In the genomic region with DNA sequence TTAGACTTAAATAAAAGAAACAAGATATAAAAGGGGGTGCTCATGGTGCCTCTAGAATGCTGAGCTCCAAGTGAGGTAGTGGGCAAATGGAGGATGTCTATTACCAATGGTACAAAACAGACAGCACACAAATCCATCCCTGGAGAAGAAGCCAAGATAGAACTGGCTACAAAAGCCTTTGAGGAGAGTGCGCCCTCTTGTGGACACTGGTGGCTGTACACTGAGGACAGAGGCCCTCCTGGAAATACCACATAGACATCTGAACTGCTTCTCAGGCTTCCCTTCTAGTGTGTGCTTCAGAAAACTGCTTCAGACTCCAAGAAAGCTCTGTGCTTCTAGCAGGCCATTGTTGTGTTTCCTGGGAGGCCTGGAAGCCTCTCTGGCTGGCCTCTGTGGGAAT, we compare ENCODE assay signal across 9 mouse cellular contexts. TPM values are rescaled to one million over a fixed set of nuclear protein-coding genes. Genes with fewer than 3 reads are reported as not detected.
A peak's percentile ranks its signal among the peaks of the same experiment; 100 is the strongest.
DNase-seq lines count a peak whose midpoint lies in the region; ATAC-seq and TF ChIP-seq lines count a peak whose summit lies in the region.
"Had no signal": no experiment of that assay in that cellular context is flagged by ENCODE, and none has a peak within 500 bp of the region (broad histone marks: within the 10 kb centered on the region; RNA-seq: fewer than 3 reads in every experiment).

No protein-coding gene starts in this region.

- H3K27ac ChIP-seq in testis, adult 2 months (ENCODE audit: control insufficient read depth, insufficient read depth, low read depth, low read length): no peak overlapping the region

- TF ChIP-seq POLR2A in testis, adult 2 months (IDR thresholded peaks at IDR 0.05; ENCODE audit: control insufficient read depth, low read depth, low read length): no peak

- peak; percentile 62 to 88 for DNase-seq in heart, adult 18-20 months
- DNase-seq in heart, postnatal 25 days (ENCODE audit: low spot score): no peak
- peak; percentile 85 for DNase-seq in NIH3T3 (ENCODE audit: low read depth)
- DNase-seq in cerebellum, postnatal 10 days: peak; percentile 87 to 91
- DNase-seq in left cerebral cortex, adult 18-20 months (ENCODE audit: low spot score in 2 of 2): peak; percentile 64 to 83
- DNase-seq in monocyte, adult 2 months (ENCODE audit: low read depth in 1 of 2, low spot score in 2 of 2): peak; percentile 12 to 49

- peak; percentile 70; the same call in 1 of the 2 replicates for TF ChIP-seq CTCF in testis, adult 2 months (IDR thresholded peaks at IDR 0.05; ENCODE audit: control insufficient read depth, insufficient read depth, insufficient replicate concordance, low read depth, low read length)

- no peaks in the 10 kb centered on the region for H3K4me1 ChIP-seq in testis, adult 2 months (ENCODE audit: control insufficient read depth, insufficient read depth, low read length)

- intact Hi-C loops in heart, postnatal 25 days (cut with DNase I): no loop called here

- no peak overlapping the region for H3K4me3 ChIP-seq in testis, adult 2 months (ENCODE audit: control insufficient read depth, low read depth, low read length)
- H3K4me3 ChIP-seq: myocyte had no signal

- no peaks in the 10 kb centered on the region for H3K36me3 ChIP-seq in testis, adult 2 months (ENCODE audit: control insufficient read depth, insufficient read depth, low read length)

- peak; percentile 69 for ATAC-seq in granulocyte monocyte progenitor cell, adult 5-6 weeks (replicated peaks; ENCODE audit: poor library complexity, severe bottlenecking)

- no peaks in the 10 kb centered on the region for H3K27me3 ChIP-seq in testis, adult 2 months (ENCODE audit: control insufficient read depth, insufficient read depth, low read length)

RNA-seq across cellular contexts. Expression of a gene that starts 9.1 kb away (rescaled TPM):
- 10 to 100 TPM; 89.0 to 93.2 TPM for total RNA-seq in heart, adult 18-20 months (2021)
- 10 to 100 TPM; 54.1 to 60.7 TPM for total RNA-seq in heart, postnatal 25 days (2021)
- total RNA-seq in granulocyte monocyte progenitor cell, adult 5-6 weeks (2014; fragmentation: Nextera tagmentation): 0.84 and 2.5 TPM in 2 replicates
- total RNA-seq in granulocyte monocyte progenitor cell, adult 5-6 weeks (2017): 2.7 and 3.3 TPM in 2 replicates
- total RNA-seq in left cerebral cortex, adult 18-20 months (2021): 1 to 10 TPM; 6.0 to 6.2 TPM
- 3.3 and 3.9 TPM in 2 replicates for polyA plus RNA-seq in testis, adult 2 months (2012; rRNA removed)

RNA-seq across cellular contexts. Expression of a gene that starts 32.4 kb away (rescaled TPM):
- 10 to 100 TPM; 25.4 to 27.5 TPM for total RNA-seq in heart, adult 18-20 months (2021)
- 10 to 100 TPM; 18.6 to 21.7 TPM for total RNA-seq in heart, postnatal 25 days (2021)
- total RNA-seq in granulocyte monocyte progenitor cell, adult 5-6 weeks (2014; fragmentation: Nextera tagmentation): 1.7 and 2.7 TPM in 2 replicates
- 2.1 and 4.5 TPM in 2 replicates for total RNA-seq in granulocyte monocyte progenitor cell, adult 5-6 weeks (2017)
- total RNA-seq in left cerebral cortex, adult 18-20 months (2021): 1 to 10 TPM; 4.5 to 5.3 TPM
- 5.7 and 5.9 TPM in 2 replicates for polyA plus RNA-seq in testis, adult 2 months (2012; rRNA removed)

RNA-seq across cellular contexts. Expression of a gene that starts 32.5 kb away (rescaled TPM):
- total RNA-seq in heart, adult 18-20 months (2021): 10 to 100 TPM; 26.5 to 28.9 TPM
- total RNA-seq in heart, postnatal 25 days (2021): 10 to 100 TPM; 26.7 to 27.0 TPM
- 39.4 and 42.1 TPM in 2 replicates for total RNA-seq in granulocyte monocyte progenitor cell, adult 5-6 weeks (2014; fragmentation: Nextera tagmentation)
- 50.6 and 56.0 TPM in 2 replicates for total RNA-seq in granulocyte monocyte progenitor cell, adult 5-6 weeks (2017)
- 10 to 100 TPM; 65.2 to 67.6 TPM for total RNA-seq in left cerebral cortex, adult 18-20 months (2021)
- 116 and 128 TPM in 2 replicates for polyA plus RNA-seq in testis, adult 2 months (2012; rRNA removed)

RNA-seq across cellular contexts. Expression of a gene that starts 34.2 kb away (rescaled TPM):
- total RNA-seq in heart, adult 18-20 months (2021): 100 to 1,000 TPM; 347 to 417 TPM
- 100 to 1,000 TPM; 247 TPM for total RNA-seq in heart, postnatal 25 days (2021)
- total RNA-seq in granulocyte monocyte progenitor cell, adult 5-6 weeks (2014; fragmentation: Nextera tagmentation): 217 and 230 TPM in 2 replicates
- 277 and 283 TPM in 2 replicates for total RNA-seq in granulocyte monocyte progenitor cell, adult 5-6 weeks (2017)
- 100 to 1,000 TPM; 128 to 130 TPM for total RNA-seq in left cerebral cortex, adult 18-20 months (2021)
- 154 and 177 TPM in 2 replicates for polyA plus RNA-seq in testis, adult 2 months (2012; rRNA removed)

Comparison
In these comparisons a context has a peak if more than half of its experiments do, and no peak if none do; other contexts are left out.
1. RNA of a gene that starts 9.1 kb away (total RNA-seq): 89.0 to 93.2 TPM in heart, adult 18-20 months and 54.1 to 60.7 TPM in heart, postnatal 25 days; 6.0 to 6.2 TPM in left cerebral cortex, adult 18-20 months and 0.84 to 3.3 TPM in granulocyte monocyte progenitor cell, adult 5-6 weeks; every median in the first group is over 4 times any median in the second.